Mouse (Mus musculus) midbrain, embryonic 14.5 days (tissue): ENCODE data around the gene Gpatch8. TPM values are rescaled to one million over a fixed set of nuclear protein-coding genes. Genes with fewer than 3 reads are reported as not detected.

ENCODE experiments used
- ATAC-seq: fragments of 200-750 bp; cut with Nextera tagmentation; 2 replicates; pipeline ENCODE4 v1.8.0; 2017; ENCODE audit warnings: moderate number of reproducible peaks, moderate library complexity; ENCODE audit not compliant: low FRiP score, low TSS enrichment
- DNase-seq: peaks from one replicate; pipeline ENCODE4 v3.0.0-alpha.2; 2015
- H3K27ac ChIP-seq: fragments of 300-500 bp; sonication (generic); replicated peaks from 2 replicates; pipeline ENCODE4 v1.5.1; 2014; ENCODE audit warnings: mild to moderate bottlenecking, low read depth, low read length, moderate library complexity
- H3K27me3 ChIP-seq: fragments of 300-500 bp; sonication (generic); 2 replicates; pipeline ENCODE4 v1.6.1; 2014; ENCODE audit warnings: low read length, control low read depth, mixed read lengths; ENCODE audit not compliant: control insufficient read depth, insufficient read depth
- H3K36me3 ChIP-seq: fragments of 300-500 bp; sonication (generic); 2 replicates; pipeline ENCODE4 v1.6.1; 2014; ENCODE audit warnings: low read length, control low read depth; ENCODE audit not compliant: control insufficient read depth, insufficient read depth
- H3K4me1 ChIP-seq: fragments of 300-500 bp; sonication (generic); 2 replicates; pipeline ENCODE4 v1.6.1; 2014; ENCODE audit warnings: mild to moderate bottlenecking, antibody characterized with exemption, low read length, control low read depth; ENCODE audit not compliant: control insufficient read depth, insufficient read depth
- H3K4me2 ChIP-seq: fragments of 300-500 bp; sonication (generic); 2 replicates; pipeline ENCODE4 v1.6.1; 2014; ENCODE audit warnings: mild to moderate bottlenecking, low read length, moderate library complexity
- H3K4me3 ChIP-seq: fragments of 300-500 bp; sonication (generic); replicated peaks from 2 replicates; pipeline ENCODE4 v1.5.1; 2014; ENCODE audit warnings: low read depth, low read length
- H3K9ac ChIP-seq: fragments of 300-500 bp; sonication (generic); replicated peaks from 2 replicates; pipeline ENCODE4 v1.6.1; 2014; ENCODE audit warnings: mild to moderate bottlenecking, low read length, moderate library complexity
- H3K9me3 ChIP-seq: fragments of 300-500 bp; sonication (generic); 2 replicates; pipeline ENCODE4 v1.6.1; 2016; ENCODE audit warnings: low read length, control low read depth, mixed read lengths; ENCODE audit not compliant: control insufficient read depth
- WGBS: fragments of 180-500 bp; shearing (Covaris S2); extraction: QIAGEN DNeasy Blood & Tissue Kit; methylation state at CpG from one replicate; pipeline ENCODE4 v1.1.7; 2014; 5-methylcytosine and 5-hydroxymethylcytosine counted together
- polyA plus RNA-seq: library from polyadenylated mRNA; unstranded; fragments of >200 nt; fragmentation: Nextera tagmentation; extraction: Ambion mirVana; gene quantifications from 2 replicates; pipeline ENCODE4 v1.2.1, GENCODE M21; 2014

Gene Gpatch8
- polyA plus RNA-seq, 1 experiment from 2014 or later, result 58.4 TPM

GRCm38 (mm10) chr11:102438212-102439092 is 117.7 kb downstream of the Gpatch8 start:
- peak; percentile 41; the same call in 1 of the 2 replicates for ATAC-seq
- Histone ChIP-seq H3K9ac (peak overlapping the region; percentile 48; the same call in 1 of the 2 replicates), H3K9me3 (no peaks in the 10 kb centered on the region), H3K4me1 (peaks cover 15% of the 10 kb centered on the region), H3K4me3 (peak overlapping the region; percentile 23), H3K27ac (peak overlapping the region; percentile 68), H3K36me3 (peaks cover 90% of the 10 kb centered on the region), H3K4me2 (peak overlapping the region; percentile 51), H3K27me3 (no peaks in the 10 kb centered on the region)
- 9% methylated on average over 77 of the region's 77 CpGs for WGBS
- DNase-seq, result peak; percentile 91

- H3K4me1 ChIP-seq, result peaks cover 15% of the 10 kb centered on the region
- peak overlapping the region; percentile 48; the same call in 1 of the 2 replicates for H3K9ac ChIP-seq
- H3K4me2 ChIP-seq, result peak overlapping the region; percentile 51
- no peaks in the 10 kb centered on the region for H3K27me3 ChIP-seq
- 4% methylated on average over 87 of the region's 87 CpGs for WGBS
- peak; percentile 73 for DNase-seq
- peak; percentile 22 for ATAC-seq
- peak overlapping the region; percentile 68 for H3K27ac ChIP-seq
- H3K36me3 ChIP-seq, result peaks cover 87% of the 10 kb centered on the region
- H3K4me3 ChIP-seq, result peak overlapping the region; percentile 23
- H3K9me3 ChIP-seq, result no peaks in the 10 kb centered on the region
Observed at GRCm38 (mm10) chr11:102437120-102438061, 118.8 kb downstream of the Gpatch8 start.

GRCm38 (mm10) chr11:102436471-102436790 is 119.8 kb downstream of the Gpatch8 start:
- Histone ChIP-seq H3K4me2 (no peak overlapping the region), H3K36me3 (peaks cover 79% of the 10 kb centered on the region), H3K4me1 (peaks cover 15% of the 10 kb centered on the region), H3K9ac (no peak overlapping the region), H3K27me3 (no peaks in the 10 kb centered on the region), H3K4me3 (no peak overlapping the region), H3K27ac (no peak overlapping the region), H3K9me3 (no peaks in the 10 kb centered on the region)
- ATAC-seq, result no peak
- no peak for DNase-seq
- 82% methylated on average over 10 of the region's 10 CpGs for WGBS

GRCm38 (mm10) chr11:102435754-102436470 is 120.3 kb downstream of the Gpatch8 start:
- Histone ChIP-seq H3K27ac (no peak overlapping the region), H3K36me3 (peaks cover 74% of the 10 kb centered on the region), H3K4me2 (no peak overlapping the region), H3K9me3 (no peaks in the 10 kb centered on the region), H3K4me3 (no peak overlapping the region), H3K27me3 (no peaks in the 10 kb centered on the region), H3K4me1 (peaks cover 15% of the 10 kb centered on the region), H3K9ac (no peak overlapping the region)
- no peak for DNase-seq
- 90% methylated on average over 18 of the region's 18 CpGs for WGBS
- ATAC-seq, result no peak

GRCm38 (mm10) chr11:102434816-102435705 is 121.1 kb downstream of the Gpatch8 start:
- 96% methylated on average over 11 of the region's 11 CpGs for WGBS
- no peak overlapping the region for H3K4me2 ChIP-seq
- ATAC-seq (no peak), DNase-seq (no peak)
- H3K36me3 ChIP-seq, result peaks cover 66% of the 10 kb centered on the region
- H3K27me3 ChIP-seq, result no peaks in the 10 kb centered on the region
- no peak overlapping the region for H3K9ac ChIP-seq
- no peak overlapping the region for H3K27ac ChIP-seq
- peaks cover 18% of the 10 kb centered on the region for H3K4me1 ChIP-seq
- H3K4me3 ChIP-seq, result no peak overlapping the region
- H3K9me3 ChIP-seq, result no peaks in the 10 kb centered on the region

- H3K27me3 ChIP-seq, result no peaks in the 10 kb centered on the region
- H3K4me3 ChIP-seq, result no peak overlapping the region
- no peak overlapping the region for H3K27ac ChIP-seq
- H3K4me1 ChIP-seq, result peaks cover 22% of the 10 kb centered on the region
- no peaks in the 10 kb centered on the region for H3K9me3 ChIP-seq
- no peak overlapping the region; the same call in 1 of the 2 replicates for H3K9ac ChIP-seq
- H3K4me2 ChIP-seq, result no peak overlapping the region
- H3K36me3 ChIP-seq, result peaks cover 59% of the 10 kb centered on the region
- WGBS, result 6% methylated on average over 7 of the region's 7 CpGs
- ATAC-seq (peak; percentile 24; the same call in 1 of the 2 replicates), DNase-seq (peak; percentile 96)
Observed at GRCm38 (mm10) chr11:102434406-102434805, 121.8 kb downstream of the Gpatch8 start.

GRCm38 (mm10) chr11:102433866-102434265 is 122.3 kb downstream of the Gpatch8 start:
- Histone ChIP-seq H3K27me3 (no peaks in the 10 kb centered on the region), H3K9me3 (no peaks in the 10 kb centered on the region), H3K4me2 (no peak overlapping the region), H3K27ac (no peak overlapping the region), H3K4me1 (peaks cover 22% of the 10 kb centered on the region), H3K36me3 (peaks cover 54% of the 10 kb centered on the region), H3K4me3 (no peak overlapping the region), H3K9ac (no peak overlapping the region; the same call in 1 of the 2 replicates)
- ATAC-seq (no peak), DNase-seq (no peak)
- WGBS, result 91% methylated on average over 7 of the region's 7 CpGs
